Mouse (Mus musculus): Measurements from ENCODE around the gene Treml4. TPM values are rescaled to one million over a fixed set of nuclear protein-coding genes. Genes with fewer than 3 reads are reported as not detected.

The Treml4 gene
- polyA plus RNA-seq, 1 experiment from 2014 or later = 0.46 TPM

DNA sequence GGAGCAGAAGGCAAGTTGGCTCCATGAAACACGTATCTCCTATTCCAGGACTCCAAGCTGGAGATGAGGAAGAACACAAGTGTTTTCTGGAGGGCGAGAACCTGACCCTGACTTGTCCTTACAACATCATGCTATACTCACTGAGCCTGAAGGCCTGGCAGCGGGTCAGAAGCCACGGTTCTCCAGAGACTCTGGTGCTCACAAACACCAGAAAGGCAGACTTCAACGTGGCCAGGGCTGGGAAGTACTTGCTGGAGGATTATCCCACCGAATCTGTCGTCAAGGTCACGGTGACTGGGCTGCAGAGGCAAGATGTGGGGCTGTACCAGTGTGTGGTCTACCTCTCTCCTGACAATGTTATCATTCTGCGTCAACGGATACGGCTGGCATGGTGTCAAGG is 14.6 kb upstream of the Treml4 start:
- Histone ChIP-seq H3K9ac (replicated peaks; ENCODE audit: low read length) (no peak overlapping the region), H3K27ac (ENCODE audit: low read length) (no peak overlapping the region), H3K9me3 (ENCODE audit: low read length) (no peaks in the 10 kb centered on the region), H3K4me1 (ENCODE audit: insufficient read depth, low read length) (no peaks in the 10 kb centered on the region), H3K4me2 (replicated peaks; ENCODE audit: low read depth, low read length) (no peak overlapping the region), H3K4me3 (ENCODE audit: low read length) (no peak overlapping the region), H3K27me3 (ENCODE audit: insufficient read depth, low read length) (no peaks in the 10 kb centered on the region), H3K36me3 (ENCODE audit: insufficient read depth, low read length) (no peaks in the 10 kb centered on the region)
- WGBS = 84% methylated on average over 11 of the region's 11 CpGs
- ATAC-seq (ENCODE audit: low FRiP score, low TSS enrichment) = no peak

GRCm38 (mm10) chr17:48250631-48251030 is 13.5 kb upstream of the Treml4 start:
- Histone ChIP-seq H3K36me3 (ENCODE audit: insufficient read depth, low read length) (no peaks in the 10 kb centered on the region), H3K4me2 (replicated peaks; ENCODE audit: low read depth, low read length) (no peak overlapping the region), H3K4me1 (ENCODE audit: insufficient read depth, low read length) (no peaks in the 10 kb centered on the region), H3K4me3 (ENCODE audit: low read length) (no peak overlapping the region), H3K27ac (ENCODE audit: low read length) (no peak overlapping the region), H3K27me3 (ENCODE audit: insufficient read depth, low read length) (no peaks in the 10 kb centered on the region), H3K9me3 (ENCODE audit: low read length) (no peaks in the 10 kb centered on the region), H3K9ac (replicated peaks; ENCODE audit: low read length) (no peak overlapping the region)
- 86% methylated on average over 7 of the region's 7 CpGs for WGBS
- no peak for ATAC-seq (ENCODE audit: low FRiP score, low TSS enrichment)

- Histone ChIP-seq H3K9ac (replicated peaks; ENCODE audit: low read length) (no peak overlapping the region), H3K27me3 (ENCODE audit: insufficient read depth, low read length) (no peaks in the 10 kb centered on the region), H3K36me3 (ENCODE audit: insufficient read depth, low read length) (no peaks in the 10 kb centered on the region), H3K27ac (ENCODE audit: low read length) (no peak overlapping the region), H3K4me1 (ENCODE audit: insufficient read depth, low read length) (no peaks in the 10 kb centered on the region), H3K4me2 (replicated peaks; ENCODE audit: low read depth, low read length) (no peak overlapping the region), H3K4me3 (ENCODE audit: low read length) (no peak overlapping the region), H3K9me3 (ENCODE audit: low read length) (peaks cover 11% of the 10 kb centered on the region; the same call in 1 of the 2 replicates)
- no peak for ATAC-seq (ENCODE audit: low FRiP score, low TSS enrichment)
Measured at GRCm38 (mm10) chr17:48256575-48256974, 7.5 kb upstream of the Treml4 start.

DNA sequence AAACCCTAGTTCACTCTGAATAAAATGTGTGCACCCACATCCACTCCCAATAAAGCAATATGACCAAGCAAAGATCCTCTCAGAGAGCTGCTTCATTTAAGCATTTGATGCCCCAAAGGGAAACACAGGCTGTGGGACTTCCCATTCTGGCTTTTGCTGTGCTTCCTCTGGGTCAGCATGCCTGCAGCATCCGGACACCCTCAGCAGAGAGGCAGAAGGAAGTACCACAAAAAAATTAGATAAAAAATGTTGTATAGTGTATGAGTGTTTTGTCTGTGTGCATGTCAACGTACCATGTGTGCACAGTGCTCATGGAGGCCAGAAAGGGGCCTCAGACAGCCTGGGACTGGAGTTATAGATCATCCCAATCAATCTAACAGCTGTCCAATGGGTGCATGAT is 2.2 kb upstream of the Treml4 start:
- Histone ChIP-seq H3K27ac (ENCODE audit: low read length) (no peak overlapping the region), H3K9me3 (ENCODE audit: low read length) (peaks cover 11% of the 10 kb centered on the region; the same call in 1 of the 2 replicates), H3K36me3 (ENCODE audit: insufficient read depth, low read length) (no peaks in the 10 kb centered on the region), H3K4me2 (replicated peaks; ENCODE audit: low read depth, low read length) (no peak overlapping the region), H3K27me3 (ENCODE audit: insufficient read depth, low read length) (no peaks in the 10 kb centered on the region), H3K4me3 (ENCODE audit: low read length) (no peak overlapping the region), H3K4me1 (ENCODE audit: insufficient read depth, low read length) (0 out of 2 replicates have a peak, but pooled peaks cover 3% of the 10 kb centered on the region), H3K9ac (replicated peaks; ENCODE audit: low read length) (no peak overlapping the region)
- ATAC-seq (ENCODE audit: low FRiP score, low TSS enrichment) = no peak
- 88% methylated on average over 2 of the region's 2 CpGs for WGBS

GRCm38 (mm10) chr17:48264662-48265061 is 567 bp downstream of the Treml4 start:
- H3K4me2 ChIP-seq (replicated peaks; ENCODE audit: low read depth, low read length) = no peak overlapping the region
- no peaks in the 10 kb centered on the region for H3K36me3 ChIP-seq (ENCODE audit: insufficient read depth, low read length)
- no peak overlapping the region for H3K4me3 ChIP-seq (ENCODE audit: low read length)
- ATAC-seq (ENCODE audit: low FRiP score, low TSS enrichment) = no peak
- 0 out of 2 replicates have a peak, but pooled peaks cover 4% of the 10 kb centered on the region for H3K9me3 ChIP-seq (ENCODE audit: low read length)
- 93% methylated on average over 7 of the region's 7 CpGs for WGBS
- no peaks in the 10 kb centered on the region for H3K27me3 ChIP-seq (ENCODE audit: insufficient read depth, low read length)
- 0 out of 2 replicates have a peak, but pooled peaks cover 3% of the 10 kb centered on the region for H3K4me1 ChIP-seq (ENCODE audit: insufficient read depth, low read length)
- no peak overlapping the region for H3K27ac ChIP-seq (ENCODE audit: low read length)
- no peak overlapping the region for H3K9ac ChIP-seq (replicated peaks; ENCODE audit: low read length)

- Histone ChIP-seq H3K4me3 (ENCODE audit: low read length) (no peak overlapping the region), H3K27ac (ENCODE audit: low read length) (no peak overlapping the region), H3K4me1 (ENCODE audit: insufficient read depth, low read length) (0 out of 2 replicates have a peak, but pooled peaks cover 3% of the 10 kb centered on the region), H3K36me3 (ENCODE audit: insufficient read depth, low read length) (no peaks in the 10 kb centered on the region), H3K9me3 (ENCODE audit: low read length) (no peaks in the 10 kb centered on the region), H3K4me2 (replicated peaks; ENCODE audit: low read depth, low read length) (no peak overlapping the region), H3K9ac (replicated peaks; ENCODE audit: low read length) (no peak overlapping the region), H3K27me3 (ENCODE audit: insufficient read depth, low read length) (no peaks in the 10 kb centered on the region)
- no peak for ATAC-seq (ENCODE audit: low FRiP score, low TSS enrichment)
- WGBS = 7% methylated on average over 2 of the region's 2 CpGs
Measured at GRCm38 (mm10) chr17:48266138-48266537, 2.0 kb downstream of the Treml4 start.

DNA sequence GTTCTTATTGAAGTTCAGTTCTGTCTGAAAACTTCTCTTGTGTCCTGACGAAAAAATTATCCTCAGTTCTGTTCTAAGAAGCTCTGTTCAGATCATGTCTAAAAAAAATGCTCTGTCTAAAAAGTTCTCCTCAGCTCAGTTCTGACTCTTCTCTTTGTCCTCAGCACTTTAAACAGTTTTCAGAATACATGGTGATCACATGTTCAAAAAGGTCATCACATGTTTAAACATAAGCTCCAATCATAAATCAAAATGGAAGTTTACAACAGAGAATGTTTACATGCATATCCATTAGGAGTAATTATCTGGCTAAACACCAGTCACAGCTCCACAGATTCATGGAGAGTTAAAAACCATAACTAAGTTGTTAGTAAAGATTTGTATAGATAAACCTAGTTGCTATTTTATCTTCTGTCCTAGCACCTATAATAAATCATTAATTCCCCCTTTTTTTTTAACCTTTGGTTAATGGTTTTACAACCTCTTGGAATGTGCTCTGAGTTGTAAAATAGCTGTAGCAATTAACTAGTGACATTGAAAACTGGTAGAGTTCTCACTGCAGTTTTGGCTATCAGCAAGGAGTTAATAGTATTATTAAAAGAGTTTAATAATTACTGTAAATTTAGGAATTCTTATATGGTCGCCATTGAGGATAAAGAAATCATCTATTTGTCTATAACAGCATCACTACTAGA is 2.7 kb downstream of the Treml4 start:
- Histone ChIP-seq H3K4me1 (ENCODE audit: insufficient read depth, low read length) (0 out of 2 replicates have a peak, but pooled peaks cover 3% of the 10 kb centered on the region), H3K27me3 (ENCODE audit: insufficient read depth, low read length) (no peaks in the 10 kb centered on the region), H3K4me3 (ENCODE audit: low read length) (no peak overlapping the region), H3K4me2 (replicated peaks; ENCODE audit: low read depth, low read length) (no peak overlapping the region), H3K36me3 (ENCODE audit: insufficient read depth, low read length) (no peaks in the 10 kb centered on the region), H3K9me3 (ENCODE audit: low read length) (no peaks in the 10 kb centered on the region), H3K27ac (ENCODE audit: low read length) (no peak overlapping the region), H3K9ac (replicated peaks; ENCODE audit: low read length) (no peak overlapping the region)
- no peak for ATAC-seq (ENCODE audit: low FRiP score, low TSS enrichment)
- 41% methylated on average over 2 of the region's 2 CpGs for WGBS

DNA sequence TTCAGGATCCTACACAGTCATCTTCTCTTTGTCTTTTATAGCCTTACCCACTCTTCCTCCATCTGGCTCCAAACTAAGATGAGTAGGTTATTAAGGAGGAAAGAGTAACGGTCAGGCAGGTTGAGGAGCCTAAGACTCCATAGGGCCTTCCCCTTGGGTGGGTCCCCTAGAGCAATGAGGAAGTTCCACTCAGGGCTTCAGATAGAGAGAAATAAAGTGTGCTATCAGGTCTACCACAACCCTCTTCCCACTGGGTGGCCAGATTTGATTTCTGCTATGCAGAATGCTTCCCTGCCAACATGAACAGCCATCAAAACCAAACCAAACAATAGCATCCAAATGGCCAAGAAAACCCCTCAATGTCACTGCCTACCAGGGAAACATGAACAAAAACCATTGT is 3.5 kb downstream of the Treml4 start:
- Histone ChIP-seq H3K4me3 (ENCODE audit: low read length) (no peak overlapping the region), H3K9ac (replicated peaks; ENCODE audit: low read length) (no peak overlapping the region), H3K27me3 (ENCODE audit: insufficient read depth, low read length) (no peaks in the 10 kb centered on the region), H3K36me3 (ENCODE audit: insufficient read depth, low read length) (no peaks in the 10 kb centered on the region), H3K27ac (ENCODE audit: low read length) (no peak overlapping the region), H3K4me1 (ENCODE audit: insufficient read depth, low read length) (0 out of 2 replicates have a peak, but pooled peaks cover 3% of the 10 kb centered on the region), H3K4me2 (replicated peaks; ENCODE audit: low read depth, low read length) (no peak overlapping the region), H3K9me3 (ENCODE audit: low read length) (no peaks in the 10 kb centered on the region)
- no peak for ATAC-seq (ENCODE audit: low FRiP score, low TSS enrichment)
- WGBS = 82% methylated on average over 1 of the region's 1 CpGs

DNA sequence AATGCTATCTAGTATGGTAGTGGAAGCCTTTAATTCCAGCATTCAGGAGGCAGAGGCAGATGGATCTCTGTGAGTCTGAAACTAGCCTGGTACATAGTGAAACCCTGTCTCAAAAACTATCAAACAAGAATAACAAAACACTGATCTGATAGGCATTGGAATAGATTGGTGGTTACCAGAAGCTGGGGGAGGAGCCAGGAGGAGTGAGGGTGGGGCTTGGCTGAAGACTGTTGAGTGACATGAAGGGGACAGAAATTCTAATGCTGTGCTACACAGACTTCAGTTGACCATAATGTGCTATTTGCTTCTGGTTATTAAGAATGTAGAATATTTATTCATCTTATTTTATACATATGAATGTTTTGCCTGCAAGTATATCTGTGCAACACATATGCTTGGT is 4.2 kb downstream of the Treml4 start:
- Histone ChIP-seq H3K27ac (ENCODE audit: low read length) (no peak overlapping the region), H3K4me2 (replicated peaks; ENCODE audit: low read depth, low read length) (no peak overlapping the region), H3K36me3 (ENCODE audit: insufficient read depth, low read length) (no peaks in the 10 kb centered on the region), H3K9me3 (ENCODE audit: low read length) (no peaks in the 10 kb centered on the region), H3K4me3 (ENCODE audit: low read length) (no peak overlapping the region), H3K27me3 (ENCODE audit: insufficient read depth, low read length) (no peaks in the 10 kb centered on the region), H3K9ac (replicated peaks; ENCODE audit: low read length) (no peak overlapping the region), H3K4me1 (ENCODE audit: insufficient read depth, low read length) (0 out of 2 replicates have a peak, but pooled peaks cover 3% of the 10 kb centered on the region)
- no peak for ATAC-seq (ENCODE audit: low FRiP score, low TSS enrichment)

DNA sequence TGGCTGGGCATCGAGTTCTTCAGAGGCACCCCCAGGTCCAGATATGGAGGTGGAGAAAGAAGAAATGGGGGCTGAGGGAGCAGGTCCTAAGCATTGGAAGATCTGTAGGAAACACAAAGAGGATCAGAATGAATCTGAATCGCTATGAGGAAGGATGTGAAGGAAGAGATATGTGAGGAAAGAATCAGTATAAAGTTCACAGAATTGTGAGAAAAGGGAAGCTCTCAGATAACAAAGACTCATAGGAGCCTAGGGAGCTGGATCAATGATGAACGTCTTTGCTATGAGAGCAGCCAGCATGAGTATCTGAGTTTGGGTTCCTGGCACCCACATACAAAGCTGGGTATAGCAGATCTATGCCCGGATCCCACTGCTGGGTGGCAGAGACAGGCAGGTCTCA is 5.7 kb downstream of the Treml4 start:
- WGBS = 69% methylated on average over 4 of the region's 4 CpGs

More for the DNA sequence above, 5.7 kb downstream of the Treml4 start:
- H3K9me3 ChIP-seq (ENCODE audit: low read length) = no peaks in the 10 kb centered on the region
- no peak for ATAC-seq (ENCODE audit: low FRiP score, low TSS enrichment)
- H3K4me2 ChIP-seq (replicated peaks; ENCODE audit: low read depth, low read length) = no peak overlapping the region
- no peaks in the 10 kb centered on the region for H3K36me3 ChIP-seq (ENCODE audit: insufficient read depth, low read length)
- H3K4me3 ChIP-seq (ENCODE audit: low read length) = no peak overlapping the region
- no peak overlapping the region for H3K9ac ChIP-seq (replicated peaks; ENCODE audit: low read length)
- 0 out of 2 replicates have a peak, but pooled peaks cover 3% of the 10 kb centered on the region for H3K4me1 ChIP-seq (ENCODE audit: insufficient read depth, low read length)
- H3K27me3 ChIP-seq (ENCODE audit: insufficient read depth, low read length) = no peaks in the 10 kb centered on the region
- no peak overlapping the region for H3K27ac ChIP-seq (ENCODE audit: low read length)
